24 mouse cellular contexts compared by ENCODE assay signal in genomic region chr13:55801246-55801645, GRCm38 (mm10). TPM values are rescaled to one million over a fixed set of nuclear protein-coding genes. Genes with fewer than 3 reads are reported as not detected.
A peak's percentile ranks its signal among the peaks of the same experiment; 100 is the strongest.
DNase-seq lines count a peak whose midpoint lies in the region.
"Had no signal": no experiment of that assay in that cellular context is flagged by ENCODE, and none has a peak within 500 bp of the region (broad histone marks: within the 10 kb centered on the region; RNA-seq: fewer than 3 reads in every experiment).

No protein-coding gene starts in this region.

- 77% methylated on average over 2 of the region's 2 CpGs for WGBS in heart, embryonic 10.5 days

- peak; percentile 61 for DNase-seq in heart, embryonic 10.5 days (ENCODE audit: low spot score)
- DNase-seq in heart, postnatal 4 days = no peak
- DNase-seq in adipocyte (ENCODE audit: low spot score) = peak; percentile 71
- DNase-seq in retina, postnatal 1 day = no peak
- DNase-seq: adrenal gland, adult 2 months; adrenal gland, adult 8-10 months; adrenal gland, postnatal 10 days; adrenal gland, postnatal 14 days; adrenal gland, postnatal 25 days; adrenal gland, postnatal 36 days; B cell, adult 2 months; cerebellum, adult 11 months; cerebellum, adult 11-12 months; cerebellum, adult 18-20 months; cerebellum, adult 2 months had no signal

- no peaks in the 10 kb centered on the region for H3K4me1 ChIP-seq in heart, embryonic 10.5 days

- no peak overlapping the region for H3K4me3 ChIP-seq in heart, embryonic 10.5 days

- H3K36me3 ChIP-seq in heart, embryonic 10.5 days = no peaks in the 10 kb centered on the region
- H3K36me3 ChIP-seq: G1E had no signal

- no peak overlapping the region for H3K27ac ChIP-seq in heart, embryonic 10.5 days

- H3K9me3 ChIP-seq in heart, embryonic 10.5 days = no peaks in the 10 kb centered on the region
- H3K9me3 ChIP-seq: G1E had no signal

- H3K27me3 ChIP-seq in heart, embryonic 10.5 days (ENCODE audit: insufficient read depth, poor library complexity, severe bottlenecking) = no peaks in the 10 kb centered on the region
- H3K27me3 ChIP-seq: Patski had no signal

RNA-seq across cellular contexts. Expression of gene Catsper3, which starts 16.9 kb away (rescaled TPM):
- polyA plus RNA-seq in heart, embryonic 10.5 days (2016; fragmentation: Nextera tagmentation; extraction: Ambion mirVana) = 0.10 TPM in 1 of 2 replicates, not detected in the other
- total RNA-seq in heart, postnatal 4 days (2021) = under 1 TPM in 1 of 2 experiments, not detected in 1; 0.33 TPM
- total RNA-seq: adrenal gland, adult 18-20 months; adrenal gland, postnatal 14 days; CH12.LX; ES-E14; G1E; MEL had no signal
- polyA plus RNA-seq: G1E had no signal

RNA-seq across cellular contexts. Expression of gene Pitx1, which starts 34.7 kb away (rescaled TPM):
- polyA plus RNA-seq in heart, embryonic 10.5 days (2016; fragmentation: Nextera tagmentation; extraction: Ambion mirVana) = 0.53 and 3.8 TPM in 2 replicates
- total RNA-seq in heart, postnatal 4 days (2021) = not detected
- total RNA-seq: adrenal gland, adult 18-20 months; adrenal gland, adult 2 months; adrenal gland, adult 8-10 months; adrenal gland, postnatal 10 days; adrenal gland, postnatal 14 days; adrenal gland, postnatal 25 days; adrenal gland, postnatal 36 days; CH12.LX; G1E; MEL had no signal
- polyA plus RNA-seq: activated CD4-positive, CD25-positive, alpha-beta regulatory T cell, adult 4 months; adrenal gland, adult 2 months; C2C12; CD4-positive, CD25-positive, alpha-beta regulatory T cell, adult 4 months; G1E; Patski had no signal

Comparison
In these comparisons a context has a peak if more than half of its experiments do, and no peak if none do; other contexts are left out.
1. DNase-seq: peak in heart, embryonic 10.5 days (single experiment) and adipocyte (single experiment); none in heart, postnatal 4 days (single experiment) and retina, postnatal 1 day (single experiment).